Mouse (Mus musculus): Measurements from ENCODE around the gene Orc4.
"Not testable (repeated sequence)": the region's sequence is repeated elsewhere in the genome, so short reads cannot be mapped to it uniquely, and the experiment has no call there.

Gene Orc4

DNA sequence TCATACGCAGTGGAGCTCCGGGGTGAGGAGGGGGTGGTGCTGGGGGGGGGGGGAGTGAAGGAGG, at the start of gene Orc4:
Gene Orc4, minus strand, starts transcription at position 26 of the 64 bp plus-strand sequence.
- no peak for DNase-seq (ENCODE audit: low spot score in 2 of 2)

DNA sequence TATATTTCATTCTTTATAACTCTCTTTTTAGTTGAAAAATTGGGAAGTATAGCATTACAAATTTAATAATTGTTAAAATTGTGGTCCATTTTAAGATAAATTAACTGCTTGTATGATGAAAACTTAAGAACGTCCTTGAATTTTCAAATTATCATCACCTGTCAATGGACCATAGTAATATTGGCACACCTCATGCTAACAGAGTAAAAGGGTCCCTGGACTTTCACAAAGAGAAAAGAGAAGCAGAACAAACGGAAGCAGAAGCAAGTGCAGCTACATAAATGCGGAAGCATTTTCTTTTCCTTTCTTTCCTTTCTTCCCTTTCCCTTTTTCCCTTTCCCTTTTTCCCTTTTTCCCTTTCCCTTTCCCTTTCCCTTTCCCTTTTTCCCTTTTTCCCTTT, 40.2 kb upstream of the Orc4 start:
- DNase-seq (ENCODE audit: low spot score in 2 of 2) = no peak

DNA sequence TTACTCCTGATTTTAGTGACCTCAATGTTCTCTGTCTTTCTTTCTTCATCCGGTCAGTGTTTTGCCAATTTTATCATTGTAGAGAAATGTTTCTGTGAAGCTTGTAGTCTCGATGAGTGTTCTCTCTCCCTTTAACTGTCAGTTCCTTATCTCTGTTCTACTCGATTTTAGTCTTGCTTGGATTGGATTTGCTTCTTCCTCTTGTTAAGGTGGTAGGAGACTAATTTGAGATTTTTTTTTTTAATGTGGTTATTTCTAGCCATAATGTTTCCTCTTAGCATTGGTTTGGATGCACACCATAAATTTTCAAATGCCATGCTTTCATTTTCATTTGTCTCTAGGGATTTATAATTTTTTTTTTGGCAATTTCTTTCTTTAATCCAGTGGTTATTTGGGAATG, 28.8 kb upstream of the Orc4 start:
- no peak for DNase-seq (ENCODE audit: low spot score in 2 of 2)

DNA sequence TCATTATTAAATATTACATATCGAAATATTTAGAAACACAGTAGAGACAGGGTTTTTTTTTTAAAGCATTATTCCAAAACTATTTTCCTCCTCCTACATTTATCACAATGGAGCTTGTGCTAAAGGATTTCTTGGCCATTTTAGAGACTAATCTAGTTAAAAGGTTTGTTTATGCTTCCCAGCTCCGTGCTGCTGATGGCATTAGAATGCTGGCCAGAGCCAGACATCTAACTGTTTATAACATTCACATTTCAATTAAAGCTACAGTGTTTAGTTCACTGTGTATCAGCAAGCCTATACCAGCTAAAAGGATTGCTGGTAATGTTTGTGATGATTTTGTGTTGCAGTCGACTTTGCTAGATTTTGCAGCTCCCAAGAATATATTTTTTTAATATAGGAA, 6.5 kb upstream of the Orc4 start:
- no peak for DNase-seq (ENCODE audit: low spot score in 2 of 2)

DNA sequence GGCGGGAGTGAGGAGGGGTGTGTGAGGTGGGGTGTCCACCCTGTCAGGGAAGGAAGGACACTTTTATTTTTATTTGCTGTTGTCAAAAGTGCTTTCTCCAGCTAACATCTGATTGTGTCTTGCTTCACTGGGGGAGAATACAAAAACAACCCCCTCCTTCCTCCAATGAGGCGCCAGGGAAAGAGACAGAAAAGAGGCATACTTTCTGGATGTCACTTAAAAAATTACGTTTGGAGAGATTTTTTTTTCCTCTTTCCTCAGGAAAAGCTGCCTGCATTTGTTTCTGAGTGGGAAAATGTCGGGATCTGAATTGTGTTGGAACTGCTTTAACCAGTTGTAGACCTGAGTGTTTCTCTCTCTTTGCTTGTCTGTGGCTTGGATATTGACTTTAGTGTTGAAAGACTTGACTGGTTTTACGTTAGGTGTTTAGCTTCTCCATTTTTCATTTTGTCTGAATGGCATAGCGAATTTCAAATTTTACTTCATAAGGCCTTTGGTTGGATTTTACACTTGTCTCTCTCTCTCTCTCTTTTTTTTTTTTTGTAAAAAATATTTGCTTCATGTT, 321 bp upstream of the Orc4 start:
- no peak for DNase-seq (ENCODE audit: low spot score in 2 of 2)

DNA sequence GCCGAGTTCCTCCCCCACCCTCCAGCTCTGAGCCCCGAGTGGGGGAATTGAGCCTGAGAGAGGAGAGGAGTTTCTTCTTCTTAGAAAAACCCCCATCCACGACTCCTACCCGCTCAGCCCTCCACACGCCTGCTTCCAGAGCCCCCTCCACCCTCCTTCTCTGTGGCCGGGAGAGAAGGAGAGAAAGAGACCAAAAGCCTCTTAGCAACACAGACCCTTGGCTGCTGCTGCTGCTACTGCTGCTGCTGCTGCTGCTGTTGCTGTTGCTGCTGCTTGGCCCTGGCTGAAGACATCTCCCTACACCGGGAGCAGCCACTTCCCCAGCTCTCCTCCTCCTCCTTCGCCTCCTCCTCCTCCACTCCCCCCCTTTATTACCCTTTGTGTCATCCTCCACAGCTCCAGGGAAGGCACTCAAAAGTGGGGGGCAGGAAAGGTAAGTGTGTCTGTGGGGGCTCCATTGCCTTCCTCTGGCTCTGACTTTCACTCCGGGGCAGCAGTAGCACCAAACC, 280 bp downstream of the Orc4 start:
- no peak for DNase-seq (ENCODE audit: low spot score in 2 of 2)

DNA sequence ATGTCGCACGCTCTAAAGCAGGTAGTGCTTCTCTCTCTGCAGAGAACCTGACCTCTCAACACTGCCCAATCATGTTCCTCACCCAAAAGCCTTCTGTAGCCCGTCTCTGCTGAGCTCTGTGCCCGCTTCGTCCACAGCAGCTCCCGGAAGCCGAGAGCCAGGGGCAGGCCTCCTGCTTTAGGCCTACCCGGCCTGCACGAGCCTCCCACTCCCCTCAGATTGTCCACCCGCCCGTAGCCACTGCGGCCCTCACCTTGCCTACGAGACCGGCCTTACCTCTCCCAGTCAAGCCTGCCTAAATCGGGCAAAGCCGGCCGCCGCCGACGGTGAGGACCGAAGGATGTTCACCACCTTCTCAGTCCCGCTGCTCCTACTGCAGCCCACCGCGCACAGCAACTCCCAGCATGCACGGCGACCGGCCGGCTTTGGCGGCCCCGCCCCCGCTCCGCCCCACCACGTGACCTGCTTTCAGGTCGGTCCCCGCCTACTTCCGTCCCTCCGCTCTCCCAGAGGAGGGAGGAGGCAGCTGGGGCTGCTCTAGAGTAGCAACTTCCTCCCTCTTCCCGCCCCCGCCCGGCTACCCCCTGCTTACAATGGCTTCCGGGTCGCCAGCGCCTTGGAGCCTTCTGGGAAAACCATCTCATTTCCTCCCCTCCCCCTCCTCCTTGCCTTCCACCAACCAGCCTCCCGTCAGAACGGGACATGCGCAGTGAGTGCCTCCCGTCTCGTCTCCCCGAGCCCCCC, 1.1 kb downstream of the Orc4 start, which contains the start of gene Mbd5:
Gene Mbd5, plus strand, starts transcription at position 668 of the 744 bp plus-strand sequence.
- peak; percentile 99 for DNase-seq (ENCODE audit: low spot score in 2 of 2)

DNA sequence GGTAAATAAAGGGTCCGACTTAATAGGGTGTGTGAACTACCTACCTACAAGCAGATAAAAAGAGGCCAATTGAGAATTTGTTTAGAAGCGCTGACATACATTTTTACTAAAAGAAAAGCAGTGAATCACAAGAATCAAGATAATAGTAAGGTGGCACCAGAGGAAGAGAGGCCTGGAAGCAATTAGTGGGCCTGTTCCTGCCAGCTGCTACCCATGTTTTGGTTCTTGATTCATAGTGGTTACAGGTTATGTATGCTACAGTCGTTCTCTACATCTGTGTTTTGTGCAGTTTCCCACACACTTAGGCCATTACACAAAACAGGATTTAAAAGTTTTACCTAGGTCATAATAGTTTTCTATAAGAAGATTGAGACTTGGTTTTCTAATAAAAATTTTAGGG, 2.3 kb downstream of the Orc4 start:
- DNase-seq (ENCODE audit: low spot score in 2 of 2) = no peak

DNA sequence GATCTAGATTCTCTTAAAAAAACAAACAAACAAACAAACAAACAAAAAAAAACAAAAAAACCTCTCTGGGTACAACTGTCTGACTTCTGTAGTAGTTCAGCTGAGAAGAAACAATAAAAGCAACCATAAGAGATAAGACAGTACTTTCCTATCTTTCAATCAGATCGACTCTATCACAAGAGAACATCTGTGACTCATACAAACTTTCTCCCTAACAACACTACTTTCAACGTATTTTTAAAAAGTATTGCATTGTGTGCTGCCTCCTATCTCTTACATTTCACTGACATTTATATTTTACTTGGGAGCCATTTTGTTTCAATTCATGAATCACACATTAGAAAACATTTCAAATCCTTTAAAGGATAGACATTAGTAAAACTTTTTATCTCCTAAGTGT, 15.0 kb downstream of the Orc4 start:
- no peak for DNase-seq (ENCODE audit: low spot score in 2 of 2)

DNA sequence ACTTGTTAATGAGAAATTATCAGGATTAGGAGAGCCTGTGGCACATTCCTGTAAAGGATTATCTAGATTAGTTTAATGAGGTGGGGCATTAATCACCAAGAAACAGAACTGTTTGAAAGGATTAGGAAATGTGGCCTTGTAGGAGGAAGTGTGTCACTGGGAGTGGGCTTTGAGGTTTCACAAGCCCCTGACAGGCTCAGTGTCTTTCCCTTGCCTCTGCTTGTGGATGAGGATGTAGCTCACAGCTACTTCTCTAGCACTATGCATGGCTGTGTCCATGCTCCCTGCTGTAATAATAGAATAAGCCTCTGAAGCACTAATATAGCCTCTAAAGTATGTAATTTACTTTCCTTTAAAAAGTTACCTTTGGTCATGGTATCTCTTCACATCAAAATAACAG, 34.2 kb downstream of the Orc4 start:
- no peak for DNase-seq (ENCODE audit: low spot score in 2 of 2)

DNA sequence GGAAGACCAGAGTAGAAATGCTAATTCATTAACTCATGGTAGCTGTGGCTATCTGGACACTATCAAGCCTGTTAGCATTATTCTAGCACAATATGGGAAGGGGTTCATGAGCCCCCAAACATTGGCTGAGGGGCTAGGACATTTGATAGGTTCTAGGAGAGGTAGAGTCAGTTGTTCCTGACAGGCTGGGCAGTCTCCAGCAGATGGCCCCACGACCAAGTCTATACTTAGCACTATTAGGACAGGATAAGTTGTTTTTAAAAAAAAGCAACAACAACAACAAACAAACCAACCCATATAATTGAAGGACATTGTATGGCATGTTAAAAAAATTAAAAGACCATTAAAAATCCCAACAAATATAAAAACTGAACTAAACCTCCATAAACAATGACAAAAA, 35.9 kb downstream of the Orc4 start:
- no peak for DNase-seq (ENCODE audit: low spot score in 2 of 2)

DNA sequence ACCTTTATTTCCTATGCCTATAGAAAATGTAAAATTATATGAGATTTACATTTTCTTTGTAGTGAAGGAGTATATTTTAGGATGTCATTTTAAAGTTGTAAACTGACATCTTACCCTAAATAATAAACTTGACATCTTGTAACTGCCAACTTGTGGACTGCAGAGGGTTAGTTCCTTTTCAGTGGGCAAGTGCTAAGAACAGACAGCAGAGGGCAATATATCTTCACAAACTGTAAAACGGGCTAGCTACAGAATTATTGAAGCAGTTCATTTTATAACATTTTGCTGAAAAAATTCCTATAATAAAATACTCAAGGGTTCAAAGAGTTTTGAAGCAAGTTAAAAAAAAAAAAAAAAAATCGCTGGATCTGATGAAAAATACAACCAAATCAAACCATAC, 41.2 kb downstream of the Orc4 start:
- peak in 1 of 2 experiments; percentile 13 for DNase-seq (ENCODE audit: low spot score in 2 of 2)

DNA sequence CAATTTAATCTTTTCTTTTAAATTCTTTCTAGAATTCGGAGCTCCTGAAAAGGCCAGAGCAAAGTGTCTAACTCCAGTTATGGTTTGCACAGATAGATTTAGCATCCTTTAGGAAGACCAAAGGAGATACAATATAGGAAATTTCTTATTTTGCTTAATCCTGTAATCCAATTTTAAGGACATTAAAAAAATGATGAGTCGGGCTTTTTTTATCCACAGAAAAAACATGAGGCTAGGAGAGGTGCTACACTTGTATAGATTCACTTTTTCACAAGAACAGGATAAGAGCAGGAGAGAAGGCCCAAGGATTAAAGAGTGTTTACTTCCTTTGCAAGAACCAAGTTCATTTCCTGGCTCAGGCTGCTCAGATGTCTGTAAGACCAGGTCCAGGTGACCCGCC, 54.9 kb downstream of the Orc4 start:
- no peak for DNase-seq (ENCODE audit: low spot score in 2 of 2)

DNA sequence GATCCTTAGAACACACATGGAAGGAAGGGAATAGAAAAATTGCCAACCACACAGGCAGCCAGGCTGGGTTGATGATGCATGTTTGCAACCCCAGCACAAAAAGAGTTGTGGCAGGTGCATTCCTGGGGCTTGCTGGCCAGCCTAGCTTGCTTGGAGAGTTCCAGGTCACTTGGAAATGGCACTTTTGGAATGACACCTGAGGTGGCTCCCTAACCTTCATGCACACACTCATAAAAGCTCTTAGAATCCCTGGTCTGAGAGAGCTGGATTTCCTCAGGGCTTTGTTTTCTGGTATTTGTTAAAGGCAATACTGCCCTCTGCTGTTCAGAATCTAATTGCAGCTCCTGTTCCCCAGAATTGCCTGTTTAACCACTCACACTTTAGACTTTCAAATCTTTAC, 64.1 kb downstream of the Orc4 start:
- peak; percentile 4 to 62 for DNase-seq (ENCODE audit: low spot score in 2 of 2)

DNA sequence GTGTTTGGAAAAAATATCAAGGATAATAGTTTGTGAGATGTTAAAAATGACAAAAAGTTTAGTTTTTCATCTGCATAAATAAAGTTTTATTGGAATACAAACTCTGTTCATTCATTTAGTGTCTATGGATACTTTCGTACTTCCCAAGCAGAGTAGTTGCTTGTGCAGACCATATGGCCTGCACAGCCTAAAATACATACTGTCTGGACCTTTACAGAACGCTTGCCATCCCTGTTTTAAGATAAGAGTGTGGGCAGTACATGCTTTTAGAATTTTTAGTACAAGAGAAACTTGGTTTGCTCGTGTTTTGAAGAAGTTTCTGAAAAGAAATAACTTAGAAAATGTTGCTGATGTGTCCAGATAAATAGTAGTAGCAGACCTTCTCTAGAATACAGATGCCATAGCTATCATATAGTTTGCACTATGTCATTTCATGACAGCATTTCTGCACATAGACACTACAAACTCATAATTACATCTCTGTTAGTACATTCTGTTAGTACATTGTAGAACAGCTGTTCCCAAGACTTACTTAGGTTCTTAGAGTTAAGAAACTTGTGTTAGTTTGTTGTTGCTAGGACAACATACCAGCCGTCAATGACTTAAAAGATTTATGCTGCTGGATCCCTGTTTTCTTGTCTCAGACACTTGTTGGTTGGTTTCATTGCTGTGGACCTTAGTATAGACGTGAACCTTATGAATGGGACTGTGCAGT, 81.7 kb downstream of the Orc4 start:
- DNase-seq (ENCODE audit: low spot score in 2 of 2) = no peak

DNA sequence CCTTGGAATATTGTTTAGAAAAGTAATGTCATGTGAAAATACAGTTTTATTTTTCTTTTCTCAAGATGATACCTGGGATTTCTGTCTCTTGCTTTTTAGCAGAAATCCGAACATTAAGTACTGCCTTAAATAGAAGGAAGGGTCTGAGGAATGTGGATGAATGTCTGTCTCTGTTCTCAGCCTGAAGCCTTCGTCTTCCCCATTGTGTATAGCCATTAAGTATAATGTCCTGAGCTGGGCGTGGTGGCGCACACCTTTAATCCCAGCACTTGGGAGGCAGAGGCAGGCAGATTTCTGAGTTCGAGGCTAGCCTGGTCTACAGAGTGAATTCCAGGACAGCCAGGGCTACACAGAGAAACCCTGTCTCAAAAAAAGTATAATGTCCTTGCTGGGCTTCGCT, 84.5 kb downstream of the Orc4 start:
- DNase-seq (ENCODE audit: low spot score in 2 of 2) = not testable (repeated sequence)
